Mouse (Mus musculus): Measurements from ENCODE around the gene Ift88.

DNA sequence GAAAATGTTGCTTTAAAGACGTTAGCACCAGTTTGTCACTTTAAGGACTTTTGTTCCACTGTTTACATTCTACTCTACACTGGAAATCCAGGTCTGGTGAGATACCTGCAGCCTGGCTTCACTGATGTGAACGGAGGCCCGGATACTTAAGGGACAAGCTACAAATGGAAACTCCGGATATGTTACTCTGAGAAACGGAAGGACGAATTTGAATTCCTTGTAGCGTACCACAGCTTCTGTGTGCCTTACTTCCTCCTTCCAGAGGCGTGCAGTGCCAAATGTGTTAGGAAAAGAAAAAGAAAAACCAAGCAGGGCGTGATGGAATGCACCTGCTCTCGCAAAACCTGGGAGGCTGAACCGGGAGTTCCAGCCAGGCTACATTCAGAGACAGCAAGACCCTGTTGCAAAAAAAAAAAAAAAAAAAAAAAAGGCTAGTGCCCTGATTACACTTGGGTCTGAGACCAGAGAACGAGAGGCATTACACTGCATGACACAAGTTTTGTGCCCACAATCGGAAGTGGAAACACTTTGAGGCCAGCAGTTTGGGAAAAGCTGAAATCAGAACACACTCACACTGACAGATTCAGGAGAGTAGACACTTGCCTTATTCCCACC, 24.9 kb upstream of the Ift88 start:
- no peak for TF ChIP-seq CTCF (IDR thresholded peaks at IDR 0.05; ENCODE audit: low read depth, low read length)
- TF ChIP-seq POLR2A (IDR thresholded peaks at IDR 0.05; ENCODE audit: borderline replicate concordance, low read depth, low read length), result no peak
